Mouse (Mus musculus): ENCODE measurements around the gene Hebp2. TPM values are rescaled to one million over a fixed set of nuclear protein-coding genes. Genes with fewer than 3 reads are reported as not detected.

Hebp2 gene
- total RNA-seq, 2 experiments from 2014 or later, result 0.48 to 1.3 TPM

GRCm38 (mm10) chr10:18529177-18529576 lies 16.7 kb downstream of the Hebp2 start:
- Histone ChIP-seq H3K4me3 (no peak overlapping the region), H3K27ac (no peak overlapping the region)
- no peak; the same call in 1 of the 2 replicates for TF ChIP-seq CTCF (IDR thresholded peaks at IDR 0.05)
- DNase-seq, result no peak
- intact Hi-C loops (cut with DNase I), result loop anchor here (10.0 kb wide), 1 partner anchor 294 kb away; the partner anchor contains the start of gene Ccdc28a

GRCm38 (mm10) chr10:18528475-18528874 lies 17.4 kb downstream of the Hebp2 start:
- TF ChIP-seq CTCF (IDR thresholded peaks at IDR 0.05), result peak; percentile 90
- peak overlapping the region; percentile 39; the same call in 1 of the 2 replicates for H3K27ac ChIP-seq
- H3K4me3 ChIP-seq, result peak overlapping the region; percentile 58
- no peak for DNase-seq
- intact Hi-C loops (cut with DNase I), result loop anchor here (1.0 to 10.0 kb wide), 3 partner anchors 75 to 294 kb away; partner anchors contain the start of gene Ccdc28a

GRCm38 (mm10) chr10:18527766-18528165 lies 18.1 kb downstream of the Hebp2 start:
- peak overlapping the region; percentile 58 for H3K4me3 ChIP-seq
- peak; percentile 62 for DNase-seq
- TF ChIP-seq CTCF (IDR thresholded peaks at IDR 0.05), result no peak
- intact Hi-C loops (cut with DNase I), result loop anchor here (1.0 to 10.0 kb wide), 3 partner anchors 74 to 293 kb away; partner anchors contain the start of gene Ccdc28a
- peak overlapping the region; percentile 39; the same call in 1 of the 2 replicates for H3K27ac ChIP-seq

GRCm38 (mm10) chr10:18526851-18527675 lies 18.8 kb downstream of the Hebp2 start:
- TF ChIP-seq CTCF (IDR thresholded peaks at IDR 0.05), result no peak
- Histone ChIP-seq H3K27ac (peak overlapping the region; percentile 74), H3K4me3 (peak overlapping the region; percentile 58)
- DNase-seq, result no peak
- intact Hi-C loops (cut with DNase I), result loop anchor here (10.0 kb wide), 1 partner anchor 292 kb away; the partner anchor contains the start of gene Ccdc28a

GRCm38 (mm10) chr10:18526184-18526850 lies 19.6 kb downstream of the Hebp2 start:
- peak overlapping the region; percentile 58 for H3K4me3 ChIP-seq
- peak; percentile 77 for DNase-seq
- no peak for TF ChIP-seq CTCF (IDR thresholded peaks at IDR 0.05)
- H3K27ac ChIP-seq, result peak overlapping the region; percentile 74
- intact Hi-C loops (cut with DNase I), result loop anchor here (10.0 kb wide), 1 partner anchor 292 kb away; the partner anchor contains the start of gene Ccdc28a

GRCm38 (mm10) chr10:18525726-18526125 lies 20.1 kb downstream of the Hebp2 start:
- TF ChIP-seq CTCF (IDR thresholded peaks at IDR 0.05), result no peak
- Histone ChIP-seq H3K27ac (peak overlapping the region; percentile 74), H3K4me3 (peak overlapping the region; percentile 58)
- intact Hi-C loops (cut with DNase I), result loop anchor here (10.0 kb wide), 1 partner anchor 291 kb away; the partner anchor contains the start of gene Ccdc28a
- no peak for DNase-seq

GRCm38 (mm10) chr10:18525311-18525710 lies 20.6 kb downstream of the Hebp2 start:
- TF ChIP-seq CTCF (IDR thresholded peaks at IDR 0.05), result no peak
- H3K4me3 ChIP-seq, result no peak overlapping the region
- intact Hi-C loops (cut with DNase I), result loop anchor here (10.0 kb wide), 1 partner anchor 291 kb away; the partner anchor contains the start of gene Ccdc28a
- H3K27ac ChIP-seq, result no peak overlapping the region
- no peak for DNase-seq

GRCm38 (mm10) chr10:18522556-18522955 lies 23.3 kb downstream of the Hebp2 start:
- intact Hi-C loops (cut with DNase I), result loop anchor here (10.0 kb wide), 1 partner anchor 288 kb away; the partner anchor contains the start of gene Ccdc28a
- no peak for TF ChIP-seq CTCF (IDR thresholded peaks at IDR 0.05)
- no peak for DNase-seq
- H3K4me3 ChIP-seq, result no peak overlapping the region
- no peak overlapping the region for H3K27ac ChIP-seq

- Histone ChIP-seq H3K4me3 (no peak overlapping the region), H3K27ac (no peak overlapping the region)
- intact Hi-C loops (cut with DNase I), result no loop called here
- TF ChIP-seq CTCF (IDR thresholded peaks at IDR 0.05), result no peak
- DNase-seq, result peak; percentile 60
Measured at GRCm38 (mm10) chr10:18511496-18511895, 34.4 kb downstream of the Hebp2 start.

- no peak overlapping the region for H3K4me3 ChIP-seq
- no peak for DNase-seq
- no peak overlapping the region for H3K27ac ChIP-seq
- intact Hi-C loops (cut with DNase I), result no loop called here
- TF ChIP-seq CTCF (IDR thresholded peaks at IDR 0.05), result no peak
Measured at GRCm38 (mm10) chr10:18510663-18511062, 35.2 kb downstream of the Hebp2 start.

GRCm38 (mm10) chr10:18508586-18508985 lies 37.3 kb downstream of the Hebp2 start:
- Histone ChIP-seq H3K27ac (no peak overlapping the region), H3K4me3 (no peak overlapping the region)
- TF ChIP-seq CTCF (IDR thresholded peaks at IDR 0.05), result no peak
- peak; percentile 55 for DNase-seq
- intact Hi-C loops (cut with DNase I), result no loop called here

GRCm38 (mm10) chr10:18507869-18508473 lies 37.9 kb downstream of the Hebp2 start:
- Histone ChIP-seq H3K4me3 (no peak overlapping the region), H3K27ac (no peak overlapping the region)
- intact Hi-C loops (cut with DNase I), result no loop called here
- no peak for DNase-seq
- no peak for TF ChIP-seq CTCF (IDR thresholded peaks at IDR 0.05)

Measured in gastrocnemius, adult 2 months (tissue).